20 mouse cellular contexts compared by ENCODE assay signal in the genomic region with DNA sequence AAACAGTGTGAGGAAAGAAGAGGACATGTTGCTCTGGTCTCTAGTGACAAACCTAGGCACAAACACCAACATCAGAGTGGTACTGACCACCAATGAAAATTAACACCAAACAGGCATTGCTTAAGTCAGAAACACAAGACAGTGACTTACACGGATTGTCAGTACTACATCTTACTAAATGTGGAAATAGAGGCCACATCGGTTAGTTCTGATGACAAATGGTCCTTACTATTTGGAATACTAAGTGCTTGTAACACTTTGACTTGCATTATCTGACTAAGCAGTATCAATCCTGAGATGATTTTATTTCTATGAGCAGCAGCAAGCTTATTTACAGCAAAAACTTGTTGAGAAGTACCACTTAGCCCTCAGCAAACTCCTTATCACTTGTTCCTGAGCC.
DNase-seq lines count a peak whose midpoint lies in the region; ATAC-seq and TF ChIP-seq lines count a peak whose summit lies in the region.
"Had no signal": no experiment of that assay in that cellular context is flagged by ENCODE, and none has a peak within 500 bp of the region (broad histone marks: within the 10 kb centered on the region; RNA-seq: fewer than 3 reads in every experiment).

No protein-coding gene starts in this region.

- no peak for DNase-seq in forebrain, embryonic 10.5 days (ENCODE audit: extremely low spot score, low spot score)
- no peak for DNase-seq in layer of hippocampus, adult 2 months (ENCODE audit: low spot score in 2 of 2)
- no peak for DNase-seq in layer of hippocampus, adult 9-11 months
- DNase-seq in adrenal gland, postnatal 10 days: no peak
- DNase-seq in heart, adult 11 months: no peak
- DNase-seq: adrenal gland, postnatal 25 days; B cell, adult 2 months; cerebellum, adult 11 months; cerebellum, adult 8-10 months; cerebellum, postnatal 14 days; embryo, embryonic 11 days; gastrocnemius, postnatal 14 days had no signal

- no peak overlapping the region for H3K4me2 ChIP-seq in forebrain, embryonic 16.5 days (ENCODE audit: low read length)
- H3K4me2 ChIP-seq in midbrain, embryonic 13.5 days (replicated peaks): no peak overlapping the region
- H3K4me2 ChIP-seq: embryonic facial prominence, embryonic 15.5 days; heart, embryonic 12.5 days; hindbrain, embryonic 15.5 days had no signal

- H3K4me3 ChIP-seq in forebrain, embryonic 10.5 days: no peak overlapping the region
- no peak overlapping the region for H3K4me3 ChIP-seq in forebrain, embryonic 16.5 days (replicated peaks; ENCODE audit: low read length)
- no peak overlapping the region for H3K4me3 ChIP-seq in layer of hippocampus, adult 2 months
- no peak overlapping the region for H3K4me3 ChIP-seq in midbrain, embryonic 13.5 days (replicated peaks)
- H3K4me3 ChIP-seq: embryonic facial prominence, embryonic 15.5 days; erythroblast, embryonic 14.5 days; heart, embryonic 12.5 days; hindbrain, embryonic 15.5 days had no signal

- peaks cover 73% of the 10 kb centered on the region for H3K4me1 ChIP-seq in forebrain, embryonic 10.5 days
- peaks cover 30% of the 10 kb centered on the region for H3K4me1 ChIP-seq in forebrain, embryonic 16.5 days (replicated peaks; ENCODE audit: control insufficient read depth, insufficient read depth, low read length)
- H3K4me1 ChIP-seq in midbrain, embryonic 13.5 days (replicated peaks): peaks cover 51% of the 10 kb centered on the region

- H3K9ac ChIP-seq in forebrain, embryonic 16.5 days (replicated peaks; ENCODE audit: low read depth, low read length): no peak overlapping the region
- H3K9ac ChIP-seq in midbrain, embryonic 13.5 days (replicated peaks): no peak overlapping the region
- H3K9ac ChIP-seq: embryonic facial prominence, embryonic 15.5 days; heart, embryonic 12.5 days; hindbrain, embryonic 15.5 days had no signal

- ATAC-seq in forebrain, embryonic 16.5 days: no peak
- no peak for ATAC-seq in midbrain, embryonic 13.5 days
- ATAC-seq: CD4-positive, CD25-positive, alpha-beta regulatory T cell, adult 4 months; inflammation-experienced regulatory T-cells, adult 6 months had no signal

- no peaks in the 10 kb centered on the region for H3K9me3 ChIP-seq in forebrain, embryonic 10.5 days
- no peaks in the 10 kb centered on the region for H3K9me3 ChIP-seq in forebrain, embryonic 16.5 days (ENCODE audit: control insufficient read depth, low read length)
- H3K9me3 ChIP-seq in midbrain, embryonic 13.5 days: no peaks in the 10 kb centered on the region
- H3K9me3 ChIP-seq: embryonic facial prominence, embryonic 15.5 days; heart, embryonic 12.5 days; hindbrain, embryonic 15.5 days had no signal

- 73% methylated on average over 2 of the region's 2 CpGs for WGBS in forebrain, embryonic 10.5 days
- 47% methylated on average over 2 of the region's 2 CpGs for WGBS in forebrain, embryonic 16.5 days
- WGBS in midbrain, embryonic 13.5 days: 39% methylated on average over 2 of the region's 2 CpGs

- peaks cover 25% of the 10 kb centered on the region for H3K36me3 ChIP-seq in forebrain, embryonic 10.5 days (replicated peaks)
- no peaks in the 10 kb centered on the region for H3K36me3 ChIP-seq in forebrain, embryonic 16.5 days (ENCODE audit: control insufficient read depth, insufficient read depth)
- no peaks in the 10 kb centered on the region for H3K36me3 ChIP-seq in midbrain, embryonic 13.5 days
- H3K36me3 ChIP-seq: embryonic facial prominence, embryonic 15.5 days; hindbrain, embryonic 15.5 days had no signal

- no peak for TF ChIP-seq CTCF in layer of hippocampus, adult 2 months (conservative IDR thresholded peaks at IDR 0.05)

- H3K27ac ChIP-seq in forebrain, embryonic 10.5 days: 0 out of 2 replicates have a peak overlapping the region, but pooled peaks have one; percentile 20
- no peak overlapping the region for H3K27ac ChIP-seq in forebrain, embryonic 16.5 days (ENCODE audit: low read length)
- peak overlapping the region; percentile 72 for H3K27ac ChIP-seq in layer of hippocampus, adult 2 months
- peak overlapping the region; percentile 22; the same call in 1 of the 2 replicates for H3K27ac ChIP-seq in midbrain, embryonic 13.5 days
- H3K27ac ChIP-seq: embryonic facial prominence, embryonic 15.5 days; hindbrain, embryonic 15.5 days had no signal

- H3K27me3 ChIP-seq in forebrain, embryonic 10.5 days (ENCODE audit: poor library complexity, severe bottlenecking): peaks cover 79% of the 10 kb centered on the region
- H3K27me3 ChIP-seq in forebrain, embryonic 16.5 days (replicated peaks; ENCODE audit: control insufficient read depth, insufficient read depth, low read length): no peaks in the 10 kb centered on the region
- peaks cover 17% of the 10 kb centered on the region for H3K27me3 ChIP-seq in midbrain, embryonic 13.5 days
- H3K27me3 ChIP-seq: embryonic facial prominence, embryonic 15.5 days; heart, embryonic 12.5 days; hindbrain, embryonic 15.5 days had no signal
